ENCODE assay signal across 21 mouse cellular contexts in genomic region chr8:70546412-70546811, GRCm38 (mm10). TPM values are rescaled to one million over a fixed set of nuclear protein-coding genes. Genes with fewer than 3 reads are reported as not detected.
DNase-seq lines count a peak whose midpoint lies in the region; ATAC-seq and TF ChIP-seq lines count a peak whose summit lies in the region.
"Had no signal": no experiment of that assay in that cellular context is flagged by ENCODE, and none has a peak within 500 bp of the region (broad histone marks: within the 10 kb centered on the region; RNA-seq: fewer than 3 reads in every experiment).

No protein-coding gene starts in this region.

- no peaks in the 10 kb centered on the region for H3K36me3 ChIP-seq in heart, embryonic 14.5 days (ENCODE audit: control insufficient read depth, insufficient read depth, low read length)
- no peaks in the 10 kb centered on the region for H3K36me3 ChIP-seq in macrophage (ENCODE audit: inconsistent target)
- H3K36me3 ChIP-seq in heart, embryonic 12.5 days = peaks cover 4% of the 10 kb centered on the region; the same call in 1 of the 2 replicates
- H3K36me3 ChIP-seq: forebrain, embryonic 15.5 days; heart, embryonic 15.5 days; hindbrain, embryonic 15.5 days had no signal

- no peak for TF ChIP-seq POLR2A in lung, adult 2 months (IDR thresholded peaks at IDR 0.05; ENCODE audit: borderline replicate concordance, extremely low read depth, low read depth, low read length)
- TF ChIP-seq POLR2A in bone marrow macrophage, adult 2 months (IDR thresholded peaks at IDR 0.05; ENCODE audit: borderline replicate concordance, low read depth, low read length) = no peak

- no peak overlapping the region for H3K4me2 ChIP-seq in heart, embryonic 14.5 days (ENCODE audit: low read length)
- H3K4me2 ChIP-seq in heart, embryonic 12.5 days = no peak overlapping the region
- H3K4me2 ChIP-seq: embryonic facial prominence, embryonic 12.5 days; forebrain, embryonic 15.5 days; heart, embryonic 15.5 days; hindbrain, embryonic 15.5 days had no signal

- H3K9ac ChIP-seq in heart, embryonic 14.5 days (ENCODE audit: low read length) = 0 out of 2 replicates have a peak overlapping the region, but pooled peaks have one; percentile 11
- no peak overlapping the region for H3K9ac ChIP-seq in heart, embryonic 12.5 days
- H3K9ac ChIP-seq: embryonic facial prominence, embryonic 12.5 days; forebrain, embryonic 15.5 days; heart, embryonic 15.5 days; hindbrain, embryonic 15.5 days had no signal

- H3K79me2 ChIP-seq in macrophage (ENCODE audit: inconsistent target) = peaks cover 96% of the 10 kb centered on the region

- intact Hi-C loops in heart, postnatal 14 days (cut with DNase I) = no loop called here

- TF ChIP-seq CTCF in lung, adult 2 months (IDR thresholded peaks at IDR 0.05; ENCODE audit: insufficient read depth, low read length) = no peak
- no peak for TF ChIP-seq CTCF in bone marrow macrophage, adult 2 months (IDR thresholded peaks at IDR 0.05; ENCODE audit: low read depth, low read length)

- DNase-seq in heart, postnatal 14 days = no peak
- DNase-seq in lung, postnatal 10 days = peak; percentile 3
- no peak for DNase-seq in lung, adult 2 months
- DNase-seq: B cell, adult 2 months; cerebellum, adult 11-12 months; cerebellum, adult 9-10 months; cerebellum, postnatal 25 days; gastrocnemius, postnatal 25 days; heart, adult 11 months; kidney, adult 11 months had no signal

- no peaks in the 10 kb centered on the region for H3K9me3 ChIP-seq in heart, embryonic 14.5 days (ENCODE audit: control insufficient read depth, low read length)
- H3K9me3 ChIP-seq in heart, embryonic 12.5 days (replicated peaks) = no peaks in the 10 kb centered on the region
- H3K9me3 ChIP-seq: embryonic facial prominence, embryonic 12.5 days; forebrain, embryonic 15.5 days; G1E; heart, embryonic 15.5 days; hindbrain, embryonic 10.5 days; hindbrain, embryonic 15.5 days had no signal

- H3K27ac ChIP-seq in heart, embryonic 14.5 days (replicated peaks in 1 of 2; ENCODE audit: control insufficient read depth in 1 of 2, insufficient read depth in 1 of 2, low read depth in 2 of 2, low read length in 2 of 2) = no peak overlapping the region
- peak overlapping the region; percentile 26 for H3K27ac ChIP-seq in bone marrow macrophage, adult 2 months (ENCODE audit: insufficient read depth, low read depth, low read length)
- peak overlapping the region; percentile 92 for H3K27ac ChIP-seq in macrophage
- H3K27ac ChIP-seq in heart, embryonic 12.5 days (ENCODE audit: poor library complexity, severe bottlenecking) = no peak overlapping the region
- H3K27ac ChIP-seq: embryonic facial prominence, embryonic 12.5 days; forebrain, embryonic 15.5 days; heart, embryonic 15.5 days; hindbrain, embryonic 10.5 days; hindbrain, embryonic 15.5 days had no signal

- H3K4me1 ChIP-seq in heart, embryonic 14.5 days (ENCODE audit: control insufficient read depth in 2 of 2, insufficient read depth in 2 of 2, low read length in 2 of 2) = peaks cover 9 to 21% of the 10 kb centered on the region in 2 experiments
- H3K4me1 ChIP-seq in lung, adult 2 months (ENCODE audit: control insufficient read depth, insufficient read depth, low read length) = peaks cover 24% of the 10 kb centered on the region
- H3K4me1 ChIP-seq in bone marrow macrophage, adult 2 months (ENCODE audit: control insufficient read depth, insufficient read depth, low read length) = peaks cover 88% of the 10 kb centered on the region
- peaks cover 56% of the 10 kb centered on the region for H3K4me1 ChIP-seq in heart, embryonic 12.5 days (replicated peaks)

- WGBS in heart, embryonic 14.5 days = 86% methylated on average over 4 of the region's 4 CpGs
- WGBS in lung, adult 2 months = 74% methylated on average over 4 of the region's 4 CpGs
- 40% methylated on average over 4 of the region's 4 CpGs for WGBS in macrophage (ENCODE audit: missing documents)
- WGBS in heart, embryonic 12.5 days = 77% methylated on average over 4 of the region's 4 CpGs

- H3K4me3 ChIP-seq in heart, embryonic 14.5 days (ENCODE audit: control insufficient read depth in 1 of 2, insufficient read depth in 1 of 2, low read depth in 1 of 2, low read length in 2 of 2) = no peak overlapping the region
- H3K4me3 ChIP-seq in lung, adult 2 months (replicated peaks; ENCODE audit: extremely low read depth, low read depth, low read length) = no peak overlapping the region
- H3K4me3 ChIP-seq in bone marrow macrophage, adult 2 months (ENCODE audit: insufficient read depth, low read length) = no peak overlapping the region
- no peak overlapping the region for H3K4me3 ChIP-seq in macrophage (ENCODE audit: inconsistent target)
- no peak overlapping the region for H3K4me3 ChIP-seq in heart, embryonic 12.5 days
- H3K4me3 ChIP-seq: embryonic facial prominence, embryonic 12.5 days; forebrain, embryonic 15.5 days; heart, embryonic 15.5 days; hindbrain, embryonic 10.5 days; hindbrain, embryonic 15.5 days had no signal

- ATAC-seq in heart, embryonic 14.5 days (ENCODE audit: insufficient number of reproducible peaks, insufficient read depth, low FRiP score, low read depth) = no peak
- no peak for ATAC-seq in heart, embryonic 12.5 days (ENCODE audit: insufficient number of reproducible peaks, low FRiP score)
- ATAC-seq: CD4-positive, CD25-positive, alpha-beta regulatory T cell, adult 4 months; forebrain, embryonic 15.5 days had no signal

- no peaks in the 10 kb centered on the region for H3K27me3 ChIP-seq in heart, embryonic 14.5 days (ENCODE audit: control insufficient read depth, insufficient read depth, low read length)
- no peaks in the 10 kb centered on the region for H3K27me3 ChIP-seq in heart, embryonic 12.5 days (replicated peaks)
- H3K27me3 ChIP-seq: embryonic facial prominence, embryonic 12.5 days; forebrain, embryonic 15.5 days; heart, embryonic 15.5 days; hindbrain, embryonic 15.5 days had no signal

RNA-seq across cellular contexts. Expression of gene Ell, which starts 7.2 kb away (rescaled TPM):
- 13.0 and 13.2 TPM in 2 replicates for polyA plus RNA-seq in heart, embryonic 14.5 days (2014; fragmentation: Nextera tagmentation; extraction: Ambion mirVana)
- total RNA-seq in heart, postnatal 14 days (2021) = 10 to 100 TPM; 15.5 to 16.5 TPM
- polyA plus RNA-seq in lung, adult 2 months (2012; rRNA removed) = 29.6 and 32.9 TPM in 2 replicates
- polyA plus RNA-seq in bone marrow macrophage, adult 2 months (2012; ENCODE audit: insufficient read depth, insufficient read length, missing spikeins) = 17.1 TPM in 2 replicates
- total RNA-seq in macrophage (2018; cell fraction: chromatin; rRNA removed) = 10 to 100 TPM in 25 of 26 experiments, 1 to 10 TPM in 1; 10.0 to 82.2 (median 37.5) TPM
- total RNA-seq in macrophage (2018; cell fraction: cytosol; rRNA removed) = 10 to 100 TPM in 24 of 26 experiments, 1 to 10 TPM in 2; 8.3 to 29.0 (median 18.3) TPM
- 10 to 100 TPM; 10.8 to 65.2 (median 25.1) TPM for total RNA-seq in macrophage (2018; cell fraction: nucleus; rRNA removed)
- 18.8 to 33.9 TPM (median 21.7 TPM) in 3 replicates for polyA plus RNA-seq in macrophage (2018)
- 13.5 and 14.7 TPM in 2 replicates for polyA plus RNA-seq in heart, embryonic 12.5 days (2016; fragmentation: Nextera tagmentation; extraction: Ambion mirVana)

RNA-seq across cellular contexts. Expression of gene Kxd1, which starts 18.7 kb away (rescaled TPM):
- polyA plus RNA-seq in heart, embryonic 14.5 days (2014; fragmentation: Nextera tagmentation; extraction: Ambion mirVana) = 79.3 and 85.7 TPM in 2 replicates
- total RNA-seq in heart, postnatal 14 days (2021) = 10 to 100 TPM; 75.3 to 76.6 TPM
- 48.7 and 54.6 TPM in 2 replicates for polyA plus RNA-seq in lung, adult 2 months (2012; rRNA removed)
- 82.2 and 82.3 TPM in 2 replicates for polyA plus RNA-seq in bone marrow macrophage, adult 2 months (2012; ENCODE audit: insufficient read depth, insufficient read length, missing spikeins)
- 10 to 100 TPM in 24 of 26 experiments, 1 to 10 TPM in 2; 8.3 to 50.5 (median 27.0) TPM for total RNA-seq in macrophage (2018; cell fraction: chromatin; rRNA removed)
- 10 to 100 TPM; 46.2 to 87.2 (median 60.2) TPM for total RNA-seq in macrophage (2018; cell fraction: cytosol; rRNA removed)
- 10 to 100 TPM; 15.4 to 47.1 (median 25.6) TPM for total RNA-seq in macrophage (2018; cell fraction: nucleus; rRNA removed)
- polyA plus RNA-seq in macrophage (2018) = 50.0 to 80.3 TPM (median 65.4 TPM) in 3 replicates
- 64.2 and 65.7 TPM in 2 replicates for polyA plus RNA-seq in heart, embryonic 12.5 days (2016; fragmentation: Nextera tagmentation; extraction: Ambion mirVana)

RNA-seq across cellular contexts. Expression of gene Fkbp8, which starts 18.9 kb away (rescaled TPM):
- 189 and 209 TPM in 2 replicates for polyA plus RNA-seq in heart, embryonic 14.5 days (2014; fragmentation: Nextera tagmentation; extraction: Ambion mirVana)
- total RNA-seq in heart, postnatal 14 days (2021) = 100 to 1,000 TPM; 150 to 163 TPM
- polyA plus RNA-seq in lung, adult 2 months (2012; rRNA removed) = 361 and 369 TPM in 2 replicates
- 163 and 178 TPM in 2 replicates for polyA plus RNA-seq in bone marrow macrophage, adult 2 months (2012; ENCODE audit: insufficient read depth, insufficient read length, missing spikeins)
- 100 to 1,000 TPM; 130 to 375 (median 241) TPM for total RNA-seq in macrophage (2018; cell fraction: chromatin; rRNA removed)
- 100 to 1,000 TPM; 162 to 236 (median 198) TPM for total RNA-seq in macrophage (2018; cell fraction: cytosol; rRNA removed)
- total RNA-seq in macrophage (2018; cell fraction: nucleus; rRNA removed) = 100 to 1,000 TPM; 137 to 299 (median 210) TPM
- 103 to 188 TPM (median 181 TPM) in 3 replicates for polyA plus RNA-seq in macrophage (2018)
- polyA plus RNA-seq in heart, embryonic 12.5 days (2016; fragmentation: Nextera tagmentation; extraction: Ambion mirVana) = 227 and 231 TPM in 2 replicates

RNA-seq across cellular contexts. Expression of gene Uba52, which starts 35.8 kb away (rescaled TPM):
- polyA plus RNA-seq in heart, embryonic 14.5 days (2014; fragmentation: Nextera tagmentation; extraction: Ambion mirVana) = 900 and 1,040 TPM in 2 replicates
- 1,000 to 10,000 TPM; 1,458 to 1,541 TPM for total RNA-seq in heart, postnatal 14 days (2021)
- polyA plus RNA-seq in lung, adult 2 months (2012; rRNA removed) = 370 and 371 TPM in 2 replicates
- polyA plus RNA-seq in bone marrow macrophage, adult 2 months (2012; ENCODE audit: insufficient read depth, insufficient read length, missing spikeins) = 825 and 873 TPM in 2 replicates
- 100 to 1,000 TPM in 1 of 26 experiments, 10 to 100 TPM in 25; 15.6 to 152 (median 42.1) TPM for total RNA-seq in macrophage (2018; cell fraction: chromatin; rRNA removed)
- total RNA-seq in macrophage (2018; cell fraction: cytosol; rRNA removed) = 1,000 to 10,000 TPM in 13 of 26 experiments, 100 to 1,000 TPM in 13; 668 to 1,500 (median 1,029) TPM
- total RNA-seq in macrophage (2018; cell fraction: nucleus; rRNA removed) = 100 to 1,000 TPM in 21 of 26 experiments, 10 to 100 TPM in 5; 73.7 to 183 (median 129) TPM
- polyA plus RNA-seq in macrophage (2018) = 907 to 1,116 TPM (median 1,045 TPM) in 3 replicates
- polyA plus RNA-seq in heart, embryonic 12.5 days (2016; fragmentation: Nextera tagmentation; extraction: Ambion mirVana) = 779 and 792 TPM in 2 replicates

RNA-seq across cellular contexts. Expression of gene Rex1bd, which starts 39.9 kb away (rescaled TPM):
- polyA plus RNA-seq in heart, embryonic 14.5 days (2014; fragmentation: Nextera tagmentation; extraction: Ambion mirVana) = 129 and 138 TPM in 2 replicates
- 100 to 1,000 TPM; 105 TPM for total RNA-seq in heart, postnatal 14 days (2021)
- polyA plus RNA-seq in lung, adult 2 months (2012; rRNA removed) = 145 and 178 TPM in 2 replicates
- 80.7 and 86.0 TPM in 2 replicates for polyA plus RNA-seq in bone marrow macrophage, adult 2 months (2012; ENCODE audit: insufficient read depth, insufficient read length, missing spikeins)
- total RNA-seq in macrophage (2018; cell fraction: chromatin; rRNA removed) = 10 to 100 TPM in 18 of 26 experiments, 1 to 10 TPM in 8; 4.0 to 44.4 (median 19.7) TPM
- 100 to 1,000 TPM in 7 of 26 experiments, 10 to 100 TPM in 19; 62.5 to 111 (median 90.4) TPM for total RNA-seq in macrophage (2018; cell fraction: cytosol; rRNA removed)
- 10 to 100 TPM in 25 of 26 experiments, 1 to 10 TPM in 1; 7.9 to 67.7 (median 32.9) TPM for total RNA-seq in macrophage (2018; cell fraction: nucleus; rRNA removed)
- 37.3 to 87.0 TPM (median 75.4 TPM) in 3 replicates for polyA plus RNA-seq in macrophage (2018)
- polyA plus RNA-seq in heart, embryonic 12.5 days (2016; fragmentation: Nextera tagmentation; extraction: Ambion mirVana) = 115 TPM in 2 replicates

Comparison
In these comparisons a context has a peak if more than half of its experiments do, and no peak if none do; other contexts are left out.
1. H3K27ac ChIP-seq: peak in bone marrow macrophage, adult 2 months (single experiment) and macrophage (single experiment); none in heart, embryonic 14.5 days (0 of 2) and heart, embryonic 12.5 days (single experiment).